Mouse (Mus musculus) erythroid progenitor cell, adult 5-6 weeks (primary cell): Measurements from ENCODE around the gene Arhgef9. TPM values are rescaled to one million over a fixed set of nuclear protein-coding genes. Genes with fewer than 3 reads are reported as not detected.

Experiments used
- ATAC-seq: replicated peaks from 2 replicates; pipeline ENCODE4 v1.8.0; 2016; ENCODE audit warnings: moderate number of reproducible peaks, mild to moderate bottlenecking, moderate TSS enrichment, inconsistent platforms; ENCODE audit not compliant: poor library complexity, low FRiP score, severe bottlenecking
- total RNA-seq, 2 experiments: library from RNA; stranded (forward) in 1 of 2; stranded (reverse) in 1 of 2; fragments of 150-400 nt in 1 of 2; fragments of 186-747, 209-891 nt in 1 of 2; gene quantifications; 2 replicates each; pipeline versions ENCODE4 v1.2.3 to v1.2.4; 2015 to 2017; ENCODE audit warnings: low replicate concordance in 2 of 2

Arhgef9 gene
- total RNA-seq (2015; ENCODE audit: low replicate concordance) (0.84 TPM in 1 of 2 replicates, not detected in the other), total RNA-seq (2017; ENCODE audit: low replicate concordance) (0.98 TPM in 1 of 2 replicates, not detected in the other)

DNA sequence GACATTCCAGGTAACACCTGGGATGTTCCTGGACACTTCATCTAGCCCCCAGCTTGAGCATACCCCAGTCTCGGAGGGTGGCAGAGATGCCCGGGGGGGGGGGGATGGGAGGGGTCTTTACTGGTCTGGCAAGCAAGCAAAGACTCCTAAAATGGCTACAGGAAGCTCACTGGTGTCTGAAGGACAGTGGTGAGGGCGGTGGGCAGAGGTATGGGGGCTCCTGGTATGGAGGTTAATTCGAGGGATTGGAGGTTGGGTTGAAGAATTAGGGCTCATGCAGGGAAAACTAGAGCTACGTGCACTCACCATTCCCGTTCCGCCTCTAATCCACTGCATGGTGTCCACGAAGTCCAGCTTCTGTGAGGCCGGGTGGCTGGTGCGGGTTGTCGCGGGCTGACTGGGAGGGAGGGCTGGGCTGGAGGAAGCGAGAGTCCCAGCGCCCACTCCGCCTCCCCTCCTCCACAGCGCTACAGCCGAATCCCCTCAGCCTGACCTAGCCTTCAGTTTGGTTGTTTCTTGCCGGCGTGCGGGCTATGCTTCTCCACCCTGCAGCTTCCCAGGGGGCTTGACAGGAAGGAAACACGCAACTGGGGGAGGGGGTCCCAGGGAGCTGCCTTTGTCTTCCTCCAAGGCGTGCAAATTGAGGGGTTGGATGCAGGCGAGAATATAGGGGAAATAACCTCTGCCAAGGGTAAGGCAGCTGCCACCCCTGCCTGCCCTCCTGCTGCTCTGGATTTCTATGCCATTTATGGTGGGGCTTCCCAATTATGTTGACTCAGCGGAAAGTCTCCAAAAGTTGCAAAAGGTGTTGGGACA, at the start of gene Arhgef9:
TSS of gene Arhgef9 (minus strand) at position 753 of the 816 bp plus-strand sequence.
- ATAC-seq, result no peak

DNA sequence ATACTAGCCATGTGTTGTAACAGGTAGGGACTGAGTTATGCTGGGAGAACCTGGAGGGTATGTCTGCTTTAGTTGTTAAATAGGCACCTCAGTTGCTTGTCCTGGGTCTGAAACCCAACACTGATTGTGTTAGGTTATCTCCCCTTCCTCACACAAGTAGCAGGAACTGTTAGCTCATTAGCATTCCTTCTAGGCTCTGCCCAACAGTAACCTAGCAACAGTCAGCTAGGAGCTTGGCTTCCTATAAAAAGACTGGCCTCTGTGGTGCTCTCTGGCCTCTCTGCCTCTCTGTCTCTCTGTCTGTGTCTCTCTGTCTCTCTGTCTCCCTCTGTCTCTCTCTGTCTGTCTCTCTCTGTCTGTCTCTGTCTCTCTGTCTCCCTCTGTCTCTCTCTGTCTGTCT, 42.2 kb upstream of the Arhgef9 start:
- ATAC-seq, result no peak

DNA sequence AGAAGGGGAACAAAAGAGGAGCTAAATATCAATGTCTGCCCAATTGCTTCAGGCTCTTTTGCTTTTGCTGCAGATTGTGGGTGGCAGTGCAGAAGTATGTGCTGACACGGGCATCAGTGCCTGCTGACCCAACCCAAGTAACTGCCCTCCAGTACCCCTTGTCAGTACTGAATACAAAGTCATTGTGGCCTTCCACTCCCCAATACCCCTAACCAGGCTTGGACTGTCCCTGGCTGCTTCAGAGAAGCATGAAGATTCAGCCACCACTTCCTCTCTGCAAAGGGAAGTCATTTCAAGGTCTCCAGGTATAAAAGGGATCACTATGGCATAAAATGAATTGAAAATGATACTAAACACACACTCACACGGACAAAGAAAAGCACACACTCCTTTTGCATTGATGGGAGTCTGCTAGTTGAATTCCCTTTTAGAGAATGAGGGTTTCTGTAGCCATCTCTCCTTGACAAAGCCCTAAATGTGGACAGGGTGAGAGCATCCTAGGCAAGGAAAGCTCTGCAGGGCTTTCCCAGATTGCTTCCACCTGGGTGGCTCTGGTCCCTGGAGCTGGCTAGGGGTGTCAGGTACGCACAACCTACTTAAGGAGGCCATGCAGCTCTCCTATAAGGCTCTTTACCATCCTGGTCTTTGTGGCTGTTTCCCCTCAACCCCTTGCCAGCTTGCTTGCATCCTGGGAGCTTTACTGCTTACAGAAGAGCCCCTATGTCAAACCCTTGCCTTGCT, 1.1 kb downstream of the Arhgef9 start:
- no peak for ATAC-seq

DNA sequence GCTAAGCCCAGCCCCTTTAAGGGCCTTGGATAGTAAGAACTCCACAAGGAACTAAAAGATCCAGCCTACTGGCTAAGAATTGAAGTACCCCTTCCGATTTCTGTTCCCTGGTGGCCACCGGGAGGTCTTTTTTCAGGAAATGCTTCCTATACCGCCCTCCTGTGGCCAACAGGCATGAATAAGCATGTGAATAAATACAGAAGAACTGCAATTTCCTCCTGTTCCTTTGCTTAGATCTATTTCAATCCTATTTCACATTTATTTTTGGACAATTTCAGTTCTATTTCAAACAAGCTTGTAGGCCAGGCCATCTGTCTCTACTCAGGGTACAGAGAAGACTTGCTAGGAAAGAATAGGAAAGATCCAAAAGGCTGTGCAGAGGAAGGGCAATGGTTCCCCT, 20.7 kb downstream of the Arhgef9 start:
- ATAC-seq, result no peak

DNA sequence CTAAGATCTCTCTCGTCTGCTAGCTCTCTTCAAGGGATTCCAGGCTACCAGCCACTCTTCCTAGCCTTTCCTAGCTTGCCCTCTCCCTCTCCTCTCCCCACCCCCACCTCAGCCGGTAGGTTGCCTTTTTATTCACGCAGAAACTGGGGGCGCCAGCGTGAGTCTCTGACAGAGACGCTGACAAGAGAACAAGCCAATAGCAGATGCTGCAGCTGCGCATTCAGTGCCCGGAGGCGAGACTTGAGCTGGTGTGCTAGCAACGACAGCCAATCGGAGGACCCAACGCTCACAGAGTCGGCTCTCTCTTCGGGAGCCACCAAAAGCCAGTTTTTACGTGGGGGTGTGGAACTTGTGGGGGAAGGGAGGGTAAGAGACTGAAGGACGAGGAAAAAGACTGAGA, 30.3 kb downstream of the Arhgef9 start:
- ATAC-seq, result no peak

DNA sequence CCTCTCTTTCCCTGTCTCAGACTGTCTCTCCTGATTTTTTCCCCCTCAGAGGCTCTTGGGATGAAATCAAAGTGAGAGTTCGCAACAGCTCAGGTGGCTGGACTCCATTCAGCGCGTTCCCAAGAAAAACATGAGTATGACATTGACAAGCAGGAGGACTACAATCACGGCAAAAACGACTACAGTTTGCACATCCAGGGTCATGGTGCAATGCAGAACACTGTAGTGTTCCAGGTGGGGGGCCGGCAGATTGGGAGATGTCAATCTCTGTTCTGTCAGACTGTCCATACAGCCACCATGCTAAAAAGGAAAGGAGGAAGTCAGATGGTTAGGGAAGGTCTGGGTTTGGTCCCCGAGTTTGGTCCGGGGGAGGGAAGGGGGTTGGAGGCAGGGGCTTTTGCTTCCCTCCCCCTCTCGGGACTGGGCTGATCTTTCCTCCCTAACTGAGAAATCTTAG, 31.0 kb downstream of the Arhgef9 start:
- ATAC-seq, result no peak

DNA sequence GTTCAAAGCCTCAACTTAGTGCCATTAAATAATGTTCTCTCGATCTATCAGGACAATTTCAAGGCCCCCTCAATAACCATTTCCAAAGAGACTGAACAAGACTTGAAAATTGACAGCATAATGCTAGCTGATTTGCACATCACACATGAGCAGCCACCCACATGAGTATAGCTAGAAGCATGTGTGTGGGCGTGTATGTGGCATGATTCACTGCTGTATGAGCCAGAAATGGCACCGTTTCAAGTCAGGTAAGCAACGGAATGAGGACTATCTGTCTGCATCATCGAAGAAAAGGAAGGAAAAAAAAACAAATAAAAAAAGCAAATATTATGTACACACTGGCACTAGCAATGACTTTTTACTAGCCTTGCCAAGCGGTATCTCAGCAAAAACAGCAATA, 32.5 kb downstream of the Arhgef9 start:
- ATAC-seq, result no peak

DNA sequence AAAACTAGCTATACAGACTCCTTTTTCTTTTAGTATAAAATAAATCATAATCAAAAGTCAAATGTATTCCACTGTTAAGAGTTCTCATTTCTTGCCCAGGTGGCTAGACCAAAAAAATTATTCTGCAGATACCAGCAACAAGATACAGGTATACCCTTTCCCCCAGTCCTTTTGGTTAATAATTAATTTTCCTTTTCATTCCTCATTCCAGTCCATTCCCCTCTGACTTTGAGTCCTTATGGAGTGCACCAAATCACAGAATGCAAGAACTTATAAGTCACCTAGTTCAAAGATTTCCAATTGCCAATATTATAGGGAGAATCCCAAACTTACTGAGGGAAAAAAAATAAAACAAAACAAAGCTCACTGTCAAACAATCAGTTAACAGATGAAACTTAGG, 33.2 kb downstream of the Arhgef9 start:
- no peak for ATAC-seq

DNA sequence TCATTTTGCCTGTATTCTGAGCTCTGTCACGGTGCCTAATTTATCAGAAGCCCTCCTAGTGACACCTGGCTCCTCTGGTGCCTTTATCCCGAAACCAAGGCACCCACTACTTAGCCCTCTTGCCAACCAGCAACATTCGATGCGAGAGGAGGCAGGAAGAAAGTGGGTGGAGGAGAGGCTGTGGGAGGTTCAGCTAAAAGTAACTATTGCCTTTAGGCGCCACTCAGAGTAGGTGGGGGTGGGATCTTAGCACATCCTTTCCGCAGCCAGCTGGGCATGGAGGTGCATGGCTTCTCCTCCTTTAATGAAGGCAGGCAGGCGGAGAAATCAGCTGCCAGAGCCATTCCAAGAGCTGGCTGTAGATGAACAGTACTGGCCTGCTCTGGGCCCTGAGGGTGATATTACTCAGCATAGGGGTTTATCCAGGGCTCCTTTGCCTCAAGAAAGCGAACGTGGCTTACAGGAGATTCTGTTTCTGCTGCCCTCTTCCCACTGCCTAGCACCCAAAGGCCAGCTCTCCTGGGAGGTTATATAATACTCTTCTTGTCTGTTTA, 39.7 kb downstream of the Arhgef9 start:
- ATAC-seq, result no peak

DNA sequence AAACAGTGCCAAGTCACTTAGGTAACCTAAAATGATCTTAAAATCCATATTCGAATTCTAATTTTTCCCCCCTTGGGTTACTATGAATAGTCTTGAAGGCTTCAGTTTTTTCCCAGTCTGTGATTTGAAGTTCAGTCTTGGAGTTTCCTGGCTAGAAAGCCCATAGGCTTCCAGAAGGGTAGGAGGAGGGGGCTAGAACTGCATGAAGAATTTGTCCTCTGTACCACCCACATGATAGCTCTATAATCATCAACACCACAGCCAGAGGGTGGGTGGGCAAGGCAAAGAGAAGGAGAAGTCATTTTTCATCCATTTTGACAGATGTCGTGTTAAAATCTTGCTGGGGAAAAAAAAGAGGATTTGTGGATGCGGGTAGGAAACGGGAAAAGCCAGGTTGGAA, 58.0 kb downstream of the Arhgef9 start:
- no peak for ATAC-seq

DNA sequence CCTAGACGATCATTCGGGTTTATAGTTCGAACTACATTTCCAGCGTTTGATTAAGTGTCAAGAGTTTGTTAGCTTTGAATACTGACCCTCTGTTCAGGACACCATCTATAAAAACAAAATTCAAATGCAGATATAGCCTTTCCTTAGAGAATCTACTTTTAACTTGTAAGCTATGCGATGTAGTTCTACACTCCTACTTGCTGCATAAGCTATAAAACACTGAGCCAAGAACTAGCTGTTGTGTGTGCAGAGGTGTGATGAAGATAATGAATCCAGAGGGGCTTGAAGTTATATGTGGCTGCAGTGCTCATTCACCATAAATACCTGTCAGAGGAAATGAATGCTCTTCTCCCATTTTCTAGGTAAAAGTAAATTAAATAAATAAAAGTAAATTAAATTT, 63.2 kb downstream of the Arhgef9 start:
- no peak for ATAC-seq

DNA sequence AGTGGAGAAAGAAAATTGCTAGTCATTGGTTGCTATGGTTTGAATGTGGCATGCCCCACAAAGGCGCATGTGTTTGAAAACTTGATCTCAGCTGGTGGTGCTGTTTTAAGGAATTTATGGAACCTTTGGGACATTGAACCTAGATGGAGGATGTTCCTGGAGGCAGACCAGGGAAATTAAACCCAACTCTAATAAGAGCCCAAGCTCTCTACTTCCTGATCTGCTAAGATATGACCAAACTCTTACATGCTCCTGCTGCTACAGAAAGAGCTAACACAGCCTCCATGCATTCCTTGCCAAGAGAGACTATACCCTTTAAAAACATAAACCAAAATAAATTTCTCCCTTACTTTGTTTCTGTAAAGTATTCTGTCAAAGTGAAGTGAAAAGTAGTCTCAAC, 63.7 kb downstream of the Arhgef9 start:
- ATAC-seq, result no peak

DNA sequence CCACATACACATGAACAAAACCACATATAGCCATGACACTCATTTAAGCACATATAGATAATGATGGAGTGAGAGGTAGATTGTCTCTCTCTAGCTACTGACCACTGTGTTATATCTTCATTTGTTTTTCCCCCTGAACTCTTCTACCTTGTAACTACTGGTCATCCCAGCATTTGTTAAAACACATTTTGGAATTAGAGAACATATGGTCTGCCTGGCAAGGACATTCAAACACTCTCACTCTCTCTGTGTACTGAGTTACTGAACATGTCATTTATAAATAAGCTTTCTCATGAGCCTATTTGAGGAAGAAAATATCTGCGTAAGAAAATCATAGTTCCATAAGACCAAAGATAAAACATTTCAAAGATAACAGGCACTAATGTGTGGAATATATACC, 64.9 kb downstream of the Arhgef9 start:
- no peak for ATAC-seq

DNA sequence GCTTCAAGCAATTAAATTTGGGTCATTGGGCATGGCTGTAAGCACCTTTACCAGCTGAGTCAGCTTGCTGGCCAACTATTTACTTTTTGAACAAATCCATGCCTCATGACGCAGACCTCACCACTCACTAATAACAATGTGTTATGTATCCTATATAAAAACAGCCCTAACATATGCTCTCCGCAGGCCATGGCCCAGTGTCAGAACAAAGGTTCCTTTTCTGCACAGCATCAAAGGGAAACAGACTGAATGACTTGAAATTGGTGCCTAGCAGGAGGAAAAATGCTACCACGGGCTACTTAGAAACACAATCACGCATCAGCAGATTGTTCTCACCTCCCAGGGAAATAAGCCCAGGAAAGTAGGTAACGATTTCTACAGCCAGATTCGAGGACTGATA, 73.2 kb downstream of the Arhgef9 start:
- no peak for ATAC-seq

DNA sequence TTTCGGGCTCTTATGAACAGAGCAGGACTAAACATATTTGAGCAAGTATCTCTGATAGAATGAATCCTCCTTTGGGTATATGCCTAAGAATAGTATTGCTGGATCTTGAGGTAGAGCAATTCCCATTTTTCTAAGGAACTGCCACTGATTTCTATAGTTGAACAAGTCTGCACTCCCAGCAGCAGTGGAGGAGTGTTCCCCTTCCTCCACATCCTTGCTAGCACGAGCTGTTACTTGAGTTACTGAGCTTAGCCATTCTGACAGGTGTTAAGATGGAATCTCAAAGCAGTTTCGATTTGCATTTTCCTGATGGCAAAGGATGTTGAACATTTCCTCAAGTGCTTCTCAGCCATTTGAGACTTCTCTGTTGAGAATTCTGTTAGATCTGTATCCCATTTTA, 92.3 kb downstream of the Arhgef9 start:
- no peak for ATAC-seq

DNA sequence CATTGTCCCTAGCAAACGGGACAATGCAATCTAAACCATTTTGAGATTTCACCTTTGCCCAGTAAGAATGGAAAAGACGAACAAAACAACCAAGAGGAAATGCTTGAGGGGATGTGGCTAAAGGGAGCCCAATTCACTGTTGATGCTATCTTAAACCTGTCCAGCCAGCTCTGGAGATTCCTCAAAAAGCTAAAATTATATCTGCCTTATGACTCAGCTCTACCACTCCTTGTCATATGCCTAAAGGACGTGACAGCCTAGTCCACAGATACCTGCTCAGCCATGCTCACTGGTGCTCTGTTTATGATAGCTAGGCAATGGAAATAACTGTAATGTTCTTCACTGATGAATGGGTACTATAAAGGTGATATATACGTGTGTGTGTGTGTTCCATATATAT, 109.0 kb downstream of the Arhgef9 start:
- ATAC-seq, result no peak

DNA sequence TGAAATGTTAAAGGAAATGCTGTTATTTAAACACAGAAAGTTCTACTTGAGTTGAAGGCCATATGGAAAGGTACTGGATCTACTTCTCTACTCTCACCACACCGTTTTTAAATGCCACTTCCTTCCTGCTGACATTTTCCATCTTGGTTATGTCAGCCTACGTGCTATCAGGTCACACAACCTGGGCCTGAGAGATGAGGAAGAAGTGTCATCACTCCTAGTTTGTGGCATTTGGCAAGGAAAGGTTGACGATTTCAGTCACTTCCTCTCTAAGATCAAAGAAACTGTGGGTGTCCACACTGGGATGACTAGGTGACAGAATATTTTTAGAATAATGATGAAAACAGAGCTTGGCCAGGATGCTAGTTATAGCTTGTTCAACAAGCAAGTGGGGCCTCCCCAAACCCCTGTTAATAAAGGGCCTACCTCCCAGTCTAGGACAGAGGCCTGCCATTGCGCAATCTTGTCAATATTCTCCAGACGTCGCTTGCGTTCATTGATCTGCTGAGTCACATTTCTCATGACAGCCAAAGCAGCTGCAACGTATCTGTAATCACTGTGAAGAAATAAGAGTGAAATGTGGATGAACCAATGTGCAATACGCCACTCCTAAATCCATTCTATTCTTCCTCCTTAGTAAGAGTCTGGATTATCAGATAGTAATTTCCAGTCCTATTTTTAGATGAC, 119.5 kb downstream of the Arhgef9 start:
- ATAC-seq, result no peak

DNA sequence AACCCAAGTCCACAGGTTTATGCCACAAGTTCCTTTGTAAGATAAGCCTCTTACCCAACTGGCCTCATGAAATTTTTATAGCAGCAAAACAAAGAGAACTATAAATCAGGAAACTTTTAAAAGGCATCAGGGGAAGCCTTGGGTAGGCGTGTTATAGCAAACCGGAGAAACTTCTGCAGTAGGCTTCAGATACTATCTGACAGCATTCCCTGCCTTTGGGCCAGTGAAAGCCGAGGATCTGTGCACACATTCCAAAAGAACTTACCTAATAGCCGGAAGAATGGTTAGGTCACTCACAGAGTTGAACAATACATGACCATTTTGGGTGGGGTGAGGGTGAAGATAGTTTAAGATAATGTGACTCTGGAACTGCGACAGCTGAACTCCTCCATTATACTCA, 168.7 kb downstream of the Arhgef9 start:
- no peak for ATAC-seq

DNA sequence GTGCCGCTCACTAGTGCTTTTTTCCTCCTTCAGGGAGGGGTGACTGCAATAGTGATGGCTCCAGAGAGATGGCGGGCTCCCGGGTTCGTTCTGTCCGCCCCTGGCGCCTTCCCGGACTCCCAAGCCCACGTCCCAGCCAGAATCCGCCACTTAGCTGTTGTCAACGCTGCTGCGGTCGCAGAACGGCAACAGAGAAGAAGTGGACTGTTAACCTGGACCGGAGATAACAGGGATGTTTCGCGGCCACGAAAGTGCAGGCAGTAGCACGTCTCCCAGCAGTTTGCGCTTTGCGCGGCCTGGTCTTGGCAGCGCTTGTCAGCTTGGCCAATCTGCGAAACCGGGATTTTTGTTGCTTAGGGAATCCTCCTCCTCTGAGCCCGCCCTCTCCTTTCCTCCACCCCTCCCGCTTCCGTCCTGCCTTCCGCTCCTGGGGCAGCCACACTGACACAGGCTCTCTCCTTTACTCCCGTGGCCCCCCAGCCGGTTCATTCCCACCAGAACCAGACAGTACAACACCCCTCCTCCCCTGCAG, 170.2 kb downstream of the Arhgef9 start, which contains the start of gene Spin4:
TSS of gene Spin4 (minus strand) at position 322 of the 532 bp plus-strand sequence.
- peak; percentile 54; the same call in 1 of the 2 replicates for ATAC-seq
